Mouse (Mus musculus): Measurements from ENCODE around the gene Tex26. TPM values are rescaled to one million over a fixed set of nuclear protein-coding genes. Genes with fewer than 3 reads are reported as not detected.

The Tex26 gene
- total and polyA plus RNA-seq, 3 experiments, result not detected

DNA sequence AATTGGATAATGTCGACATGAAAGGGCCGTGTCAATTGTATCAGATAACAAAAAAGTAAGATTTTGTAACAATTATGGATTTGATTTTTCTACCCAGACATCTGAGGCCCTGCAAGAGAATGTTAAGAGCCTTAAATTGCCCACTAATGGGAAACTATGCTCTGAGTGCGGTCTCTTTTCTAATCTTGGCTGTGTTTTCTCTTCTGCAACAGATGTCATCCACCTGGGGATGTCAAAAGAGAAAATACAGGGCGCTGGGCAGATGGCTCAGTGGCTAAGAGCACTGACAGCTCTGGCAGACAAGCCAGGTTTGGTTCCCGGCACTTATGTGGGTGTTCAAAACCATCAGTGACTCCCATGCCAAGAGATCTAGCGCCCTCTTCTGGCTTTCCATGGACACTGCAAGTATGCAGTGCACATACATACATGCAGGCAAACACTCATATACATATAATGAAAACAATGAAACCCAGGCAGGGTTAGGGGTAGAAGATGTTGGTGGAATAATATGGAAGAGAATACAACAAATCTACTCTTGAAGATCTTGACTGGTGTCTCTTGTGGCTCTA lies 47.0 kb upstream of the Tex26 start:
- Histone ChIP-seq H3K27me3 (replicated peaks) (peaks cover 7% of the 10 kb centered on the region), H3K9me3 (replicated peaks; ENCODE audit: low read length) (peaks cover 7% of the 10 kb centered on the region), H3K27ac (ENCODE audit: insufficient read depth, low read depth) (no peak overlapping the region), H3K36me3 (replicated peaks in 1 of 2; ENCODE audit: control insufficient read depth in 1 of 2, insufficient read depth in 1 of 2, low read length in 1 of 2) (no peaks in the 10 kb centered on the region), H3K9ac (ENCODE audit: insufficient read depth, low read depth) (no peak overlapping the region), H3K4me1 (ENCODE audit: control insufficient read depth in 1 of 2, insufficient read depth in 2 of 2) (peaks cover 0 to 3% of the 10 kb centered on the region in 2 experiments; a peak in 1 of 4 replicates), H3K4me2 (ENCODE audit: insufficient read depth, low read depth, poor library complexity, severe bottlenecking) (no peak overlapping the region), H3K79me2 (replicated peaks; ENCODE audit: control insufficient read depth, extremely low read depth, insufficient read depth, poor library complexity, severe bottlenecking) (no peaks in the 10 kb centered on the region), H3K4me3 (replicated peaks in 1 of 3; ENCODE audit: low read depth in 2 of 3, low read length in 2 of 3, poor library complexity in 1 of 3) (no peak overlapping the region)
- dilution Hi-C loops (cut with MboI; ENCODE audit: extremely low pct_ligation_motif_present, extremely low pct_unique_long_range_greater_than_20kb, low sequenced_read_pairs), result no loop called here
- in situ Hi-C loops (cut with MboI; ENCODE audit: low pct_ligation_motif_present, low pct_unique_long_range_greater_than_20kb, low sequenced_read_pairs), result no loop called here
- no peak for DNase-seq (ENCODE audit: extremely low read depth)
- TF ChIP-seq MAFK (IDR thresholded peaks at IDR 0.05; ENCODE audit: insufficient replicate concordance, low read length) (no peak), SIN3A (IDR thresholded peaks at IDR 0.05; ENCODE audit: low read length) (no peak), ELF1 (IDR thresholded peaks at IDR 0.05; ENCODE audit: low read depth, low read length) (no peak), HCFC1 (IDR thresholded peaks at IDR 0.05; ENCODE audit: low read depth, low read length) (no peak), KAT2A (IDR thresholded peaks at IDR 0.05; ENCODE audit: insufficient replicate concordance, low read length) (no peak), RAD21 (IDR thresholded peaks at IDR 0.05; ENCODE audit: low read depth, low read length) (no peak), ZMIZ1 (IDR thresholded peaks at IDR 0.05; ENCODE audit: low read depth, low read length) (no peak), GABPA (IDR thresholded peaks at IDR 0.05; ENCODE audit: insufficient replicate concordance, low read depth, low read length) (no peak), MAX (IDR thresholded peaks at IDR 0.05; ENCODE audit: low read length) (no peak), MYC (IDR thresholded peaks at IDR 0.05; ENCODE audit: low read depth, low read length) (no peak), ETS1 (conservative IDR thresholded peaks at IDR 0.05; ENCODE audit: low read depth, low read length) (no peak), NELFE (IDR thresholded peaks at IDR 0.05; ENCODE audit: low read depth, low read length) (no peak), MXI1 (IDR thresholded peaks at IDR 0.05; ENCODE audit: low read depth, low read length) (no peak), JUN (IDR thresholded peaks at IDR 0.05; ENCODE audit: insufficient read depth, low read depth, low read length) (no peak), MEF2A (IDR thresholded peaks at IDR 0.05; ENCODE audit: borderline replicate concordance, low read depth, low read length) (no peak), IRF4 (IDR thresholded peaks at IDR 0.05; ENCODE audit: low read depth, low read length) (no peak), POLR2AphosphoS2 (IDR thresholded peaks at IDR 0.05; ENCODE audit: low read depth, low read length) (no peak), ZNF384 (IDR thresholded peaks at IDR 0.05; ENCODE audit: low read depth, low read length) (no peak), UBTF (IDR thresholded peaks at IDR 0.05; ENCODE audit: low read depth, low read length) (no peak), CHD2 (IDR thresholded peaks at IDR 0.05; ENCODE audit: low read length) (no peak)

DNA sequence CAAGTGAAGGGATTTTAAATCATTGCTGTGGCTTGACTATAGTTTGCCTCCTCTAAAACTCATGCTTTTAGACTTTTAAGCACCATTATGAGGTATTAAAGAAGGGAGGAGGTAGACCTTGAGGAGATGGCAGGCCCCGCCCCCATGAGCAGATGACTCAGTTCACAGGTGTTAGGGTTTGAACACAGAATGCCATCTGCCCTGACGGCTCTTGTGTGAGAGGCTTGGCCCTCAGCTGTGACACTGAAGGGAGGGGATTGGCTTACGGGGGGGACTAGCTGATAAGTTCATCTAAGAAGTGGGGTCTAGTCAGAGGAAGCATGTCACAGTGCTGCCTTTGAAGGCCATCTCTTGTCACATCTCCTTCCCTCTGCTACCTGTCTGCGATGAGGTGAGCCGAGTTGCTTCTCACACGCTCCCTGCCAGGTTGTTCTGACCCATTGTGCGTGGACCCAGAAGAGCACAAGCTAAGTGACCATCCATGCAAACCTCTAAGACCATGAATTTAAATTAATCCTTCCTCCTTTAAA lies 37.9 kb upstream of the Tex26 start:
- Histone ChIP-seq H3K4me1 (ENCODE audit: control insufficient read depth in 1 of 2, insufficient read depth in 2 of 2) (peaks cover 0 to 14% of the 10 kb centered on the region in 2 experiments; a peak in 2 of 4 replicates), H3K9me3 (replicated peaks; ENCODE audit: low read length) (peaks cover 35% of the 10 kb centered on the region), H3K4me3 (replicated peaks in 1 of 3; ENCODE audit: low read depth in 2 of 3, low read length in 2 of 3, poor library complexity in 1 of 3) (no peak overlapping the region), H3K27me3 (replicated peaks) (no peaks in the 10 kb centered on the region), H3K9ac (ENCODE audit: insufficient read depth, low read depth) (no peak overlapping the region), H3K79me2 (replicated peaks; ENCODE audit: control insufficient read depth, extremely low read depth, insufficient read depth, poor library complexity, severe bottlenecking) (no peaks in the 10 kb centered on the region), H3K4me2 (ENCODE audit: insufficient read depth, low read depth, poor library complexity, severe bottlenecking) (no peak overlapping the region), H3K36me3 (replicated peaks in 1 of 2; ENCODE audit: control insufficient read depth in 1 of 2, insufficient read depth in 1 of 2, low read length in 1 of 2) (no peaks in the 10 kb centered on the region), H3K27ac (ENCODE audit: insufficient read depth, low read depth) (no peak overlapping the region)
- DNase-seq (ENCODE audit: extremely low read depth), result no peak
- in situ Hi-C loops (cut with MboI; ENCODE audit: low pct_ligation_motif_present, low pct_unique_long_range_greater_than_20kb, low sequenced_read_pairs), result no loop called here
- TF ChIP-seq POLR2A (IDR thresholded peaks at IDR 0.05; ENCODE audit: low read depth, low read length), result no peak
- no peak for TF ChIP-seq USF1 (IDR thresholded peaks at IDR 0.05; ENCODE audit: low read depth, low read length)
- TF ChIP-seq MAX (IDR thresholded peaks at IDR 0.05; ENCODE audit: low read length), result no peak
- no peak for TF ChIP-seq UBTF (IDR thresholded peaks at IDR 0.05; ENCODE audit: low read depth, low read length)
- no peak for TF ChIP-seq MAZ (IDR thresholded peaks at IDR 0.05; ENCODE audit: low read depth, low read length)
- TF ChIP-seq IRF4 (IDR thresholded peaks at IDR 0.05; ENCODE audit: low read depth, low read length), result no peak
- no peak for TF ChIP-seq MAFK (IDR thresholded peaks at IDR 0.05; ENCODE audit: insufficient replicate concordance, low read length)
- TF ChIP-seq RAD21 (IDR thresholded peaks at IDR 0.05; ENCODE audit: low read depth, low read length), result no peak
- TF ChIP-seq NELFE (IDR thresholded peaks at IDR 0.05; ENCODE audit: low read depth, low read length), result no peak
- no peak for TF ChIP-seq TBP (conservative IDR thresholded peaks at IDR 0.05; ENCODE audit: low read depth, low read length)
- TF ChIP-seq MYC (IDR thresholded peaks at IDR 0.05; ENCODE audit: low read depth, low read length), result no peak
- dilution Hi-C loops (cut with MboI; ENCODE audit: extremely low pct_ligation_motif_present, extremely low pct_unique_long_range_greater_than_20kb, low sequenced_read_pairs), result no loop called here
